Mouse (Mus musculus) bone marrow macrophage, adult 2 months (primary cell): ENCODE results near the gene Unc79.

Source experiments
- CTCF ChIP-seq: IDR thresholded peaks from 2 replicates; pipeline ENCODE4 v1.5.1; 2012; ENCODE audit warnings: low read depth, mild to moderate bottlenecking, low read length, moderate library complexity
- POLR2A ChIP-seq: IDR thresholded peaks from 2 replicates; pipeline ENCODE4 v1.6.1; 2012; ENCODE audit warnings: mild to moderate bottlenecking, low read depth, low read length, borderline replicate concordance

- TF ChIP-seq CTCF (no peak), POLR2A (no peak)
Observed at GRCm38 (mm10) chr12:103209581-103209980, 260.9 kb downstream of the Unc79 start.
